Mouse (Mus musculus) stomach, postnatal 0 days (tissue): ENCODE measurements around the gene Atg4a-ps. TPM values are rescaled to one million over a fixed set of nuclear protein-coding genes. Genes with fewer than 3 reads are reported as not detected.

Experiments
- ATAC-seq: fragments of 200-750 bp; cut with Nextera tagmentation; 2 replicates; pipeline ENCODE4 v1.8.0; 2017; ENCODE audit not compliant: low FRiP score, low TSS enrichment
- DNase-seq: peaks from one replicate; pipeline ENCODE4 v3.0.0-alpha.2; 2016; ENCODE audit warnings: low spot score
- H3K27ac ChIP-seq: fragments of 300-500 bp; sonication (generic); replicated peaks from 2 replicates; pipeline ENCODE4 v1.5.1; 2014; ENCODE audit warnings: mild to moderate bottlenecking, control low read depth
- H3K27me3 ChIP-seq: fragments of 300-500 bp; sonication (generic); 2 replicates; pipeline ENCODE4 v1.6.1; 2014; ENCODE audit warnings: low read length; ENCODE audit not compliant: control insufficient read depth, insufficient read depth
- H3K36me3 ChIP-seq: fragments of 300-500 bp; sonication (generic); 2 replicates; pipeline ENCODE4 v1.6.1; 2014; ENCODE audit warnings: low read length, mixed read lengths; ENCODE audit not compliant: control insufficient read depth, insufficient read depth
- H3K4me1 ChIP-seq: fragments of 300-500 bp; sonication (generic); replicated peaks from 2 replicates; pipeline ENCODE4 v1.6.1; 2014; ENCODE audit warnings: antibody characterized with exemption; ENCODE audit not compliant: control insufficient read depth, insufficient read depth
- H3K4me2 ChIP-seq: fragments of 300-500 bp; sonication (generic); replicated peaks from 2 replicates; pipeline ENCODE4 v1.6.1; 2014; ENCODE audit warnings: low read depth, mild to moderate bottlenecking, control low read depth, moderate library complexity
- H3K4me3 ChIP-seq: fragments of 300-500 bp; sonication (generic); 2 replicates; pipeline ENCODE4 v1.5.1; 2014; ENCODE audit warnings: low read depth, low read length, control low read depth
- H3K9ac ChIP-seq: fragments of 300-500 bp; sonication (generic); 2 replicates; pipeline ENCODE4 v1.6.1; 2014; ENCODE audit warnings: mild to moderate bottlenecking, low read length, control low read depth, mixed read lengths
- H3K9me3 ChIP-seq: fragments of 300-500 bp; sonication (generic); 2 replicates; pipeline ENCODE4 v1.6.1; 2016; ENCODE audit warnings: low read length; ENCODE audit not compliant: control insufficient read depth
- CTCF ChIP-seq: IDR thresholded peaks from 2 replicates; pipeline ENCODE4 v1.5.1; 2016; ENCODE audit warnings: antibody characterized with exemption, low read depth, mild to moderate bottlenecking, moderate library complexity
- EP300 ChIP-seq: optimal IDR thresholded peaks from 2 replicates; pipeline ENCODE3; 2016; ENCODE audit warnings: antibody characterized with exemption
- WGBS: fragments of 180-500 bp; shearing (Covaris S2); extraction: QIAGEN DNeasy Blood & Tissue Kit; methylation state at CpG from one replicate; pipeline ENCODE4 v1.1.7; 2014; 5-methylcytosine and 5-hydroxymethylcytosine counted together
- polyA plus RNA-seq: library from polyadenylated mRNA; unstranded; fragments of >200 nt; fragmentation: Nextera tagmentation; extraction: Ambion mirVana; gene quantifications from 2 replicates; pipeline ENCODE4 v1.2.1, GENCODE M21; 2015

Atg4a-ps gene
- polyA plus RNA-seq, 1 experiment from 2014 or later: 0.21 TPM

DNA sequence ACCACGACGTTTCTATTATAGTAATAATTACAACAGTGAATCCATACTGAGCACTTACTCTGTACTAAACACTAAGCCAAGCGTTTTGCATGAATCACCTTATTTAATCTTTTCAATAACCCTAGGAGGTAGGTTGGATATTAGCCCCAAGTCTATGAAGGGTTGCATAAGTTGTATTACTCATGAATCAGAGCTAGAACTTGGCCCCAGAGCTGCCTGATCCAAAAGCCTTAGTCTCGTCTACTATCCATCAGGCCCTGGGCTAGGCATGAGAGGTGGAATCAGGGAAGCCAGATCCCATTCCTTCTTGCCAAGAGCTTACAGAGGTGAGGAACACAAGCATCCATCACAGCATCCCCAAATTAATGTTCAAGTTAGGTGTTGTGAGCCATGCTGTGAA is 30.2 kb downstream of the Atg4a-ps start:
- ATAC-seq: no peak
- Histone ChIP-seq H3K9me3 (no peaks in the 10 kb centered on the region), H3K4me3 (no peak overlapping the region), H3K27me3 (no peaks in the 10 kb centered on the region), H3K4me1 (no peaks in the 10 kb centered on the region), H3K9ac (no peak overlapping the region), H3K4me2 (no peak overlapping the region), H3K36me3 (no peaks in the 10 kb centered on the region), H3K27ac (no peak overlapping the region)
- WGBS: 71% methylated on average over 4 of the region's 4 CpGs
- no peak for TF ChIP-seq CTCF
- no peak for TF ChIP-seq EP300
- no peak for DNase-seq

GRCm38 (mm10) chr3:103612636-103613355 is 33.1 kb downstream of the Atg4a-ps start:
- Histone ChIP-seq H3K27ac (no peak overlapping the region), H3K4me3 (no peak overlapping the region), H3K9me3 (no peaks in the 10 kb centered on the region), H3K4me2 (no peak overlapping the region), H3K27me3 (no peaks in the 10 kb centered on the region), H3K4me1 (no peaks in the 10 kb centered on the region), H3K36me3 (no peaks in the 10 kb centered on the region), H3K9ac (no peak overlapping the region)
- WGBS: 58% methylated on average over 9 of the region's 9 CpGs
- no peak for TF ChIP-seq CTCF
- TF ChIP-seq EP300: no peak
- no peak for ATAC-seq
- no peak for DNase-seq

- ATAC-seq: no peak
- H3K4me1 ChIP-seq: no peaks in the 10 kb centered on the region
- no peak overlapping the region for H3K4me3 ChIP-seq
- no peaks in the 10 kb centered on the region for H3K27me3 ChIP-seq
- no peaks in the 10 kb centered on the region for H3K9me3 ChIP-seq
- H3K4me2 ChIP-seq: no peak overlapping the region
- no peak for DNase-seq
- H3K9ac ChIP-seq: no peak overlapping the region
- H3K36me3 ChIP-seq: no peaks in the 10 kb centered on the region
- 90% methylated on average over 5 of the region's 5 CpGs for WGBS
- no peak for TF ChIP-seq CTCF
- TF ChIP-seq EP300: no peak
- H3K27ac ChIP-seq: no peak overlapping the region
Measured at GRCm38 (mm10) chr3:103610231-103610630, 35.6 kb downstream of the Atg4a-ps start.

GRCm38 (mm10) chr3:103606660-103607595 is 38.9 kb downstream of the Atg4a-ps start:
- TF ChIP-seq EP300 (no peak), CTCF (no peak)
- H3K4me2 ChIP-seq: no peak overlapping the region
- no peak for ATAC-seq

DNA sequence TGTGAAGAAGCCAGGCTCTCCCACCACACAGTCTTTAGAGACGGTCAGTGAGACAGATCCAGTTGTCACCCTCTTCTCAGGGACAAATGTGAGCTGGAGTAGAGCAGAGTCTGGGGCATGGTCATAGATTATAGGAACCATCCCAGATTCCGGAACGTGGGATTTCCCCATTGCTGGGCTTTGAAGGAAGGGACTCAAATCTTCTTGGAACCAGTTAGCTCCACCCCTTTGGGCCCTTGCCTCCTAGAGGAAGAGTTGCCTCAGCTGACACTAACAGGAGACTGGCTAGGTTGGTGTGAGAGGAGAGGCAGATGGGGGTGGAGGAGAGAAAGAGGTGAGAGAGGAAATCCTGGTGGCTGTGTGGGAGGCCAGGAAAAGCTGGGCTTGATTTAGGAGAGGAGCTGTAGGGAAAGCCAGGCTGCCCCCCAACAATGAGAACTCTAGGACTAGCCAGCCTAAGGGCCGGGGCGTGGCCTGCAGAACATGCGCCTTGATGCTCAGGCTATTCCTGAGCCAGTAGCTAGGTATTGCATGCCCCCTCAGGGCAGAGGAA is 39.7 kb downstream of the Atg4a-ps start:
- H3K4me2 ChIP-seq: no peak overlapping the region
- no peak for TF ChIP-seq EP300
- no peak for TF ChIP-seq CTCF
- ATAC-seq (no peak), DNase-seq (no peak)
- no peaks in the 10 kb centered on the region for H3K4me1 ChIP-seq
- no peaks in the 10 kb centered on the region for H3K36me3 ChIP-seq
- no peak overlapping the region for H3K27ac ChIP-seq
- H3K4me3 ChIP-seq: no peak overlapping the region
- no peaks in the 10 kb centered on the region for H3K27me3 ChIP-seq
- H3K9me3 ChIP-seq: no peaks in the 10 kb centered on the region
- no peak overlapping the region for H3K9ac ChIP-seq
- WGBS: 89% methylated on average over 6 of the region's 6 CpGs

More at GRCm38 (mm10) chr3:103606660-103607595, 38.9 kb downstream of the Atg4a-ps start:
- H3K9me3 ChIP-seq: no peaks in the 10 kb centered on the region
- no peaks in the 10 kb centered on the region for H3K36me3 ChIP-seq
- WGBS: 82% methylated on average over 13 of the region's 13 CpGs
- H3K4me1 ChIP-seq: no peaks in the 10 kb centered on the region
- H3K27me3 ChIP-seq: no peaks in the 10 kb centered on the region
- no peak overlapping the region for H3K9ac ChIP-seq
- DNase-seq: no peak
- no peak overlapping the region for H3K4me3 ChIP-seq
- H3K27ac ChIP-seq: no peak overlapping the region
